Mouse (Mus musculus) R1 (cell line): ENCODE measurements around the gene Casd1.

Source experiments
- DNase-seq: peaks from one replicate; pipeline ENCODE4 v3.0.0-alpha.2; 2018; ENCODE audit warnings: low read depth, low spot score

Casd1 gene

DNA sequence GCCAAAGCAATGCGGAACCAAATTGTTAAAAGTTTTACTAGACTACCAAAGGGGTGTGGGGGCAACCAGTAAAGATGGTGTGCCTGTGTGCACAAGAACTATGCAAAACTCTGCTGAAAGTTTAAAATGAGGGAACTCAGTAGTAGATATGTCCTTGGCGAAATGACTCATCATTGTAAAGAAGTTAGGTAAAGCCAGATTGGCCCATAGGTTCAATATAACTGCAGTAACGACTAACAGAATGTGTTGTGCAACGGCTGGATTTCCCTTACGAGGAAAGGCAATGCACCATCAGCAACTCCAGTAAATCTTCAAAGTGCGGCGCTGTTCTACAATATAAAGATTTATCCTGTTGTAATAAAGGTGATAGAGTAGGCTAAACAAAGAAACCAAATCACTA lies 11.8 kb downstream of the Casd1 start:
- no peak for DNase-seq

- DNase-seq, result no peak
Observed at GRCm38 (mm10) chr6:4617911-4618310, 17.3 kb downstream of the Casd1 start.

DNA sequence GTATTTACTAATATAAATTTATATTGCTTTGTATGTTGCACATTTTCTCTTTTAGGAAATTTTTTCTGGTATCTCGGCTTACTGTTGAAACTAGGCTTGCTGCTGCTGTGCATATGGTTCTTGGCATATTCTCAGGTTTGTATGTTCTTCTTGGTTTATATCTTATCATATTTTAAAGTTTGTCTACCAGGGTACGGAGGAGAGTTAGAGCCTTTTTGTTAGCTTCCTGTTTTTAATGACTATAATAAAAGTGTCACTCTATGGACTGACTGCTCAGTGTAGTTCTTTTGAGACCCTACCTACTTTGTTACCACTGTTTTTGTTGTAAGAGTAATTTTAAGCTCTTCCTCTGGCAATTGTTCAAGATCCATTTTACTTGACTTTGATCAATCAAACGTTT lies 30.8 kb downstream of the Casd1 start:
- DNase-seq, result no peak

DNA sequence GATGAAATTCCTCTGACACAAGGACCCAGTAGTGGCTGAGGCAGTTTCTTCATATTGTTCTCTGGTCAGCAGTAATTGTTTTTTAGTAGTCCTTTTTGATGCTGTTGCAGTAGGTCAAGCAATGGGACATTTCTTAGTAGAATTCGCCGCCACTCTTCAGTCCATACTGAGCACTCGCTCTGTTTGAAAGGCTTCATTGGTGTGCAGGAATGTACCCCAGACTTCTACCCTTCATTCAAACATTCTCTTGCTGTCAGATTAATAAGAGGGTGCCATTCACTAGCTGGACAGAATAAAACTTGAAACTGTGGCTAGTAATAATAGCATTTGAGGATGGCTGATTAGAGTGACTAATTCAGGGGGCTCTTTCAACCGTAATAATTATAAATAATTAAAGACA lies 32.5 kb downstream of the Casd1 start:
- no peak for DNase-seq

- DNase-seq, result no peak
Observed at GRCm38 (mm10) chr6:4634804-4635203, 34.2 kb downstream of the Casd1 start.

- DNase-seq, result no peak
Observed at GRCm38 (mm10) chr6:4642068-4642467, 41.4 kb downstream of the Casd1 start.

DNA sequence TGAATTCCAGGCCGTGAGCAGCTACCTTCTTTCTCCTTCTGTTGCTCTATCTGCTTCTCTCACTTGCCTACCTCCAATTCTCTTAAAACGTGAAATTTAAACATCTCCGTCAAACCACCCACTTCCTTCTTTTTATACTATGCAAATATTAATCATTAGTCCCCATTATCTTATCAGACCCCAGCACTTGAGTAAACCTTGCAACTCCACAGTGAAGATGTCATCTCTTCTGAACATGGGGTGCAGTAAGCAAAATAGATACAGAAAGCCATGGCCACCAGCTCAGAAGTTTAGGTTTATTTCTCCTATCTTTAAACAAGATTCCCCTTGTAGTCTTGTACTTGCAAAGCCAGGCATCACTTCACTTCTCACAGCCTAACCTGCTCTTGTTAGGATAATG lies 46.7 kb downstream of the Casd1 start:
- DNase-seq, result no peak

DNA sequence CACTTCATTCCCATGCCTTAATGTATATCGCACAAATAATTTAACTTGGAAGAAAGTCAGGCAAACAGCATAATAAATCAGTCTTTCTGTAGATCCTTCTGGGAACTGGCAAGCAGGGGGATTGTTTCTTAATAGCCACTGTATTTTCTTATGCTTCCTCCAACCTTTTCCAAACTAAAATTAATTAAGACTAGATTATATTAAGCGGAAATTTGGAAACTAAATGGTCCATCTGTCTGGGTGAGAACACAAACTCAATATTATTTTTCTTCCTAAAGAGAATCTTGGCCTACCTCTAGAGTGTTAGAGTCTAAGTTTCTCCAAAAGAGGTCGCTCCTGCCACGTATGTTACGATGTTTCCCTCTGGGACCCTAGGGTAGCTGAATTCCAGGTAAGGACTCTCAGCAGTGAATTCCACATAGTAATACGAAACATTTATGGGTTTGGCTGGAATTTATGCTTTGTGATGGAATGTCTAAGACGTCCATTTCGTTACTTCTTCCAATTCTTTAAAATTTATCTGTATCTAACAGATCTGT lies 52.0 kb downstream of the Casd1 start:
- peak; percentile 86 for DNase-seq

GRCm38 (mm10) chr6:4653741-4654140 lies 53.1 kb downstream of the Casd1 start:
- DNase-seq, result peak; percentile 70

GRCm38 (mm10) chr6:4655466-4655865 lies 54.8 kb downstream of the Casd1 start:
- no peak for DNase-seq

GRCm38 (mm10) chr6:4655924-4656323 lies 55.3 kb downstream of the Casd1 start:
- no peak for DNase-seq

DNA sequence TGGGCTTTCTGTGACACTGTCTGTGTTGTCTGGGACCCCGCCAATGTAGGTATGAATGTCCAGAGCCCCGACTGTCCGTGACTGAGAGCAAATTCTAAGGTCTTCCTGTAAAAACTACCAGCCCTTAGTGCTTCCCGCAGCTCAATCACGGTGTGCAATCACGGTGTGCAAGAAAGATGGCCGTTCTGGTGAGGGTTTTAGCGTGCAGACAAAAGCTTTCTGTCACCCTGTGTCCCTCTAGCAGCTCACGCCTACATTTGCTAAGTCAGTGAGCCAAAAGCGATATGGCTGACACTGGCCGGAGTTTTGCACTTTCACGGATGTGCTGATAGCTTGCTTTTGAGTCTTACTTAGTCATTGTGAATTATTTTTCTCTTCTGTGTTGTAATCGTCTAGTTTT lies 58.2 kb downstream of the Casd1 start:
- DNase-seq, result peak; percentile 76

DNA sequence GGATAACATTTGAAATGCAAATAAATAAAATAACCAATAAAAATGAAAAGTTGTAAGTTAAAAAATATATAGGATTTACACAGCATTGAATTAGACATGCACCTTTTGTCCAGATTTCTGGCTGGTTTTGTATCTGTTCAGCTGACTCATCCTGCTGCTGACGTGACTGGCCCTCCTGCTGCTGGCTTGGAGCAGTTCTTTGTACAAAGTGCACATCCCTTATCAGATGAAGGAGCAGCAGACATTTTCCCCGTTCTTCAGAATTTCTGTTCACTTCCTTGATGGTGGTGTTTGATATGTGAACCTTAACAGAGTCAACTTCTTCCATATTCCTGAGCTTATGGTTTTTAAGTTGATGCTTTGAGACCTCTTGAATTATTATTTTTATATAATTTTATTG lies 62.9 kb downstream of the Casd1 start:
- DNase-seq, result no peak

DNA sequence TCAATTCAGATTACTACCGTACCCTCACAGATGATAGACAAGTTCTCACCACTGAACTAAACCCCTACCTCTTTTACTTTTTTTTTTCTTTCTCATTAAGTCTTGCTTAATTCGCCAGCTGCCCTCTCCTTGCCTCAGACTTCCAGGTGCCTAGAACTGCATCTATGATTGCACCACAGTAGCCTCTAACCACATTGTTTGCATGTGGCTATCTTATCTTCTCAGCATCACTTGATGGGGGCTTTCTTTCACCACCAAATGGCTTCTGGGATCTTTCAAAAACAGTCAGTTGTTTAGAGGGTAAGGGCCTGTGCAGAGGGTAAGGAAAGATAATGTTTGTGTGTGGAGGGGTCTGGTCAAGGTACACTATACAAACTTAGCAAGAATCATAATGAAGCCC lies 63.7 kb downstream of the Casd1 start:
- DNase-seq, result no peak

GRCm38 (mm10) chr6:4665154-4665553 lies 64.5 kb downstream of the Casd1 start:
- no peak for DNase-seq

DNA sequence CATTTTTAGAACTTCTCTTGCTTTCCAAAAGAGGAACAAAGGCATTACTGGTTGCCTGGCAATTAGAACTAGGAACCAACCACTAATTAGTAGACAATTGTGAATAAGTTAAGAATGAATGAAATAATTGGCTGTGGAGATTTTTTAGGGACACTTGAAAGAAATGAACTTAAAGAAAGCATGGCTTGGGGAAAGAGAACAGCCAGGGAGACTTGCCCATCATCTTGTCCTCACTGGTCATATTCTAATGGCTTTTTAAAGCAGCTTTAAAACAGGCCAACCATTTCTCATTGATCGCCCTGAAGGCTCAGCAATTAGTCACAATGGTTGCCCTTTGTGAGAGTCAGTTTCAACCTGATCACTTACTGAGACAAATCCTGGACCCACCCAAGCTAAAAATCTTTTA lies 76.7 kb downstream of the Casd1 start:
- DNase-seq, result peak; percentile 69

- no peak for DNase-seq
Observed at GRCm38 (mm10) chr6:4679981-4680380, 79.3 kb downstream of the Casd1 start.

GRCm38 (mm10) chr6:4680576-4680975 lies 79.9 kb downstream of the Casd1 start:
- DNase-seq, result peak; percentile 20

- peak; percentile 72 for DNase-seq
Observed at GRCm38 (mm10) chr6:4684706-4685340, 84.2 kb downstream of the Casd1 start.

GRCm38 (mm10) chr6:4690438-4690837 lies 89.8 kb downstream of the Casd1 start:
- no peak for DNase-seq
